In genomic region chr9:64019036-64019886, GRCm38 (mm10) we compare ENCODE assay signal across 8 mouse cellular contexts. TPM values are rescaled to one million over a fixed set of nuclear protein-coding genes. Genes with fewer than 3 reads are reported as not detected.
A peak's percentile ranks its signal among the peaks of the same experiment; 100 is the strongest.
DNase-seq lines count a peak whose midpoint lies in the region; ATAC-seq and TF ChIP-seq lines count a peak whose summit lies in the region.

No protein-coding gene starts in this region.

- ATAC-seq in forebrain, embryonic 14.5 days = no peak
- no peak for ATAC-seq in limb, embryonic 15.5 days (ENCODE audit: insufficient number of reproducible peaks, low FRiP score, low TSS enrichment, low read depth)
- ATAC-seq in stomach, postnatal 0 days (ENCODE audit: low FRiP score, low TSS enrichment) = no peak
- ATAC-seq in megakaryocyte-erythroid progenitor cell, adult 5-6 weeks (replicated peaks; ENCODE audit: low FRiP score, low TSS enrichment, poor library complexity, severe bottlenecking) = no peak

- peak overlapping the region; percentile 2 for H3K4me3 ChIP-seq in testis, adult 2 months (ENCODE audit: control insufficient read depth, low read depth, low read length)
- H3K4me3 ChIP-seq in forebrain, embryonic 14.5 days (ENCODE audit: low read depth, low read length) = peak overlapping the region; percentile 53
- peak overlapping the region; percentile 62 for H3K4me3 ChIP-seq in limb, embryonic 15.5 days
- H3K4me3 ChIP-seq in stomach, postnatal 0 days (ENCODE audit: low read depth, low read length) = peak overlapping the region; percentile 81

- no peak for TF ChIP-seq POLR2A in testis, adult 2 months (IDR thresholded peaks at IDR 0.05; ENCODE audit: control insufficient read depth, low read depth, low read length)

- no peak overlapping the region for H3K27ac ChIP-seq in testis, adult 2 months (ENCODE audit: control insufficient read depth, insufficient read depth, low read depth, low read length)
- H3K27ac ChIP-seq in forebrain, embryonic 14.5 days (ENCODE audit: low read depth, low read length) = no peak overlapping the region
- peak overlapping the region; percentile 96 for H3K27ac ChIP-seq in limb, embryonic 15.5 days
- peak overlapping the region; percentile 97 for H3K27ac ChIP-seq in stomach, postnatal 0 days (replicated peaks)

- DNase-seq in testis, postnatal 10 days (ENCODE audit: low spot score) = no peak
- no peak for DNase-seq in forebrain, embryonic 14.5 days (ENCODE audit: low spot score)
- DNase-seq in stomach, postnatal 0 days (ENCODE audit: low spot score) = peak; percentile 41
- DNase-seq in left cerebral cortex, postnatal 14 days (ENCODE audit: low spot score in 2 of 2) = no peak
- DNase-seq in adrenal gland, adult 8-10 months = no peak

- no peaks in the 10 kb centered on the region for H3K36me3 ChIP-seq in testis, adult 2 months (ENCODE audit: control insufficient read depth, insufficient read depth, low read length)
- H3K36me3 ChIP-seq in forebrain, embryonic 14.5 days (ENCODE audit: control insufficient read depth, insufficient read depth, low read length) = no peaks in the 10 kb centered on the region
- H3K36me3 ChIP-seq in limb, embryonic 15.5 days = 0 out of 2 replicates have a peak, but pooled peaks cover under 1% of the 10 kb centered on the region
- no peaks in the 10 kb centered on the region for H3K36me3 ChIP-seq in stomach, postnatal 0 days (ENCODE audit: control insufficient read depth, insufficient read depth, low read length)

- intact Hi-C loops in left cerebral cortex, postnatal 14 days (cut with DNase I) = no loop called here

- H3K27me3 ChIP-seq in testis, adult 2 months (ENCODE audit: control insufficient read depth, insufficient read depth, low read length) = no peaks in the 10 kb centered on the region; the same call in 1 of the 2 replicates
- peaks cover 21% of the 10 kb centered on the region for H3K27me3 ChIP-seq in forebrain, embryonic 14.5 days (replicated peaks; ENCODE audit: control insufficient read depth, insufficient read depth, low read length)
- H3K27me3 ChIP-seq in limb, embryonic 15.5 days = no peaks in the 10 kb centered on the region
- H3K27me3 ChIP-seq in stomach, postnatal 0 days (ENCODE audit: control insufficient read depth, insufficient read depth, low read length) = no peaks in the 10 kb centered on the region

- no peak for TF ChIP-seq EP300 in stomach, postnatal 0 days (optimal IDR thresholded peaks at IDR 0.05)

- H3K9ac ChIP-seq in forebrain, embryonic 14.5 days (ENCODE audit: low read length) = peak overlapping the region; percentile 78
- H3K9ac ChIP-seq in limb, embryonic 15.5 days = peak overlapping the region; percentile 95
- H3K9ac ChIP-seq in stomach, postnatal 0 days (ENCODE audit: low read length) = peak overlapping the region; percentile 96

- WGBS in forebrain, embryonic 14.5 days = 6% methylated on average over 10 of the region's 10 CpGs
- 5% methylated on average over 10 of the region's 10 CpGs for WGBS in limb, embryonic 15.5 days
- 11% methylated on average over 10 of the region's 10 CpGs for WGBS in stomach, postnatal 0 days

- H3K4me1 ChIP-seq in testis, adult 2 months (ENCODE audit: control insufficient read depth, insufficient read depth, low read length) = peaks cover 23% of the 10 kb centered on the region
- H3K4me1 ChIP-seq in forebrain, embryonic 14.5 days (ENCODE audit: control insufficient read depth, insufficient read depth, low read length) = peaks cover 27% of the 10 kb centered on the region
- peaks cover 58% of the 10 kb centered on the region for H3K4me1 ChIP-seq in limb, embryonic 15.5 days
- H3K4me1 ChIP-seq in stomach, postnatal 0 days (replicated peaks; ENCODE audit: control insufficient read depth, insufficient read depth) = no peaks in the 10 kb centered on the region; the same call in none of the 2 replicates

- TF ChIP-seq CTCF in testis, adult 2 months (IDR thresholded peaks at IDR 0.05; ENCODE audit: control insufficient read depth, insufficient read depth, insufficient replicate concordance, low read depth, low read length) = no peak
- TF ChIP-seq CTCF in stomach, postnatal 0 days (IDR thresholded peaks at IDR 0.05; ENCODE audit: low read depth) = no peak

- no peaks in the 10 kb centered on the region for H3K9me3 ChIP-seq in forebrain, embryonic 14.5 days (replicated peaks; ENCODE audit: control insufficient read depth, low read length)
- no peaks in the 10 kb centered on the region for H3K9me3 ChIP-seq in limb, embryonic 15.5 days
- H3K9me3 ChIP-seq in stomach, postnatal 0 days (ENCODE audit: control insufficient read depth, low read length) = no peaks in the 10 kb centered on the region

- peak overlapping the region; percentile 89 for H3K4me2 ChIP-seq in forebrain, embryonic 14.5 days (ENCODE audit: low read length)
- peak overlapping the region; percentile 95 for H3K4me2 ChIP-seq in limb, embryonic 15.5 days
- H3K4me2 ChIP-seq in stomach, postnatal 0 days (replicated peaks; ENCODE audit: low read depth) = peak overlapping the region; percentile 97

RNA-seq across cellular contexts. Expression of gene Smad6, which starts 2.6 kb away (rescaled TPM):
- polyA plus RNA-seq in testis, adult 2 months (2012; rRNA removed) = 34.5 and 38.1 TPM in 2 replicates
- 1.8 and 1.9 TPM in 2 replicates for polyA plus RNA-seq in forebrain, embryonic 14.5 days (2014; fragmentation: Nextera tagmentation; extraction: Ambion mirVana)
- polyA plus RNA-seq in limb, embryonic 15.5 days (2015; fragmentation: Nextera tagmentation; extraction: Ambion mirVana) = 7.1 and 9.4 TPM in 2 replicates
- 6.0 and 7.3 TPM in 2 replicates for polyA plus RNA-seq in stomach, postnatal 0 days (2015; fragmentation: Nextera tagmentation; extraction: Ambion mirVana)
- 1 to 10 TPM; 1.8 to 2.3 TPM for total RNA-seq in left cerebral cortex, postnatal 14 days (2021)
- 10 to 100 TPM in 1 of 4 experiments, 1 to 10 TPM in 3; 7.6 to 11.1 (median 8.6) TPM for total RNA-seq in adrenal gland, adult 8-10 months (2022)
- total RNA-seq in megakaryocyte-erythroid progenitor cell, adult 5-6 weeks (2014; fragmentation: Nextera tagmentation) = not detected in 2 replicates
- total RNA-seq in megakaryocyte-erythroid progenitor cell, adult 5-6 weeks (2017) = 0.88 and 1.1 TPM in 2 replicates

Comparison
In these comparisons a context has a peak if more than half of its experiments do, and no peak if none do; other contexts are left out.
1. H3K27ac ChIP-seq: peak in limb, embryonic 15.5 days (single experiment) and stomach, postnatal 0 days (single experiment); none in testis, adult 2 months (single experiment) and forebrain, embryonic 14.5 days (single experiment).
2. H3K4me3 ChIP-seq: peak in every context shown above with its lines; median percentile 81 in stomach, postnatal 0 days; 62 in limb, embryonic 15.5 days; 53 in forebrain, embryonic 14.5 days; 2 in testis, adult 2 months.
3. Peak in every context shown above with its lines, with median percentiles within 50 percentile points of each other: H3K4me2 ChIP-seq and H3K9ac ChIP-seq.